In the genomic region with DNA sequence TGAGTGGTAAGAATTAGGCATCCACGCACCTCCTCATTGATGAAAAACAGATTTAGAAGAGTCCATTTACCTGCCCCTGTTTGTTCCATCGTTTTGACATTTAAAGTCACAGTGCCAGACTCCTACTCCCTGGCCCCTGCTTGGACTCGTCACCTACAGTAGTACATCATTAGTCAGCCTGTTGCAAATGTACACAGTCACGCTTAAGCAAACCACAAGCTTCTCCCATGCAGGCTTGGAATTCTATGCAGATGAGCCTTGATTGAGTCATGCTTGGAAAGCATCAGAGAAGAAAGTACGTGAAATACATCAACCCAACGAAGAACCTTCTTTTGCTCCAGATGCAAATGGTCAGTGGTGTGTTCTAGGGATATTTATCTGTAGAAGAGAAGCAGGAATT, we compare ENCODE assay signal across 27 mouse cellular contexts.
DNase-seq lines count a peak whose midpoint lies in the region; ATAC-seq and TF ChIP-seq lines count a peak whose summit lies in the region.
"Had no signal": no experiment of that assay in that cellular context is flagged by ENCODE, and none has a peak within 500 bp of the region (broad histone marks: within the 10 kb centered on the region; RNA-seq: fewer than 3 reads in every experiment).

No protein-coding gene starts in this region.

- H3K4me2 ChIP-seq in hindbrain, postnatal 0 days (ENCODE audit: low read depth, low read length), result no peak overlapping the region
- no peak overlapping the region for H3K4me2 ChIP-seq in hindbrain, embryonic 12.5 days (replicated peaks)
- no peak overlapping the region for H3K4me2 ChIP-seq in neural tube, embryonic 12.5 days (replicated peaks)
- no peak overlapping the region for H3K4me2 ChIP-seq in heart, embryonic 11.5 days
- H3K4me2 ChIP-seq: heart, embryonic 13.5 days; limb, embryonic 13.5 days; liver, embryonic 11.5 days; lung, embryonic 15.5 days; midbrain, embryonic 15.5 days; neural tube, embryonic 13.5 days had no signal

- DNase-seq in hindbrain, postnatal 0 days (ENCODE audit: low spot score), result no peak
- no peak for DNase-seq in neural tube, embryonic 10.5 days (ENCODE audit: extremely low spot score, low spot score)
- DNase-seq in retina, postnatal 1 day, result no peak
- DNase-seq: adrenal gland, adult 2 months; adrenal gland, postnatal 36 days; cerebellum, adult 18-20 months; cerebellum, postnatal 10 days; gastrocnemius, postnatal 25 days; heart, adult 2 months; heart, postnatal 10 days; thymus, adult 2 months; thymus, postnatal 36 days had no signal

- H3K27ac ChIP-seq in hindbrain, postnatal 0 days, result 0 out of 2 replicates have a peak overlapping the region, but pooled peaks have one; percentile 3
- no peak overlapping the region for H3K27ac ChIP-seq in hindbrain, embryonic 12.5 days
- no peak overlapping the region for H3K27ac ChIP-seq in neural tube, embryonic 12.5 days
- peak overlapping the region; percentile 89 for H3K27ac ChIP-seq in embryonic fibroblast, embryonic 13.5 days (ENCODE audit: insufficient read depth, low read length)
- no peak overlapping the region for H3K27ac ChIP-seq in heart, embryonic 11.5 days (ENCODE audit: low read depth, low read length)
- H3K27ac ChIP-seq: heart, adult 2 months; heart, embryonic 13.5 days; layer of hippocampus, adult 2 months; limb, embryonic 13.5 days; lung, embryonic 15.5 days; midbrain, embryonic 10.5 days; midbrain, embryonic 15.5 days; neural tube, embryonic 13.5 days had no signal

- TF ChIP-seq POLR2A in embryonic fibroblast, embryonic 13.5 days (IDR thresholded peaks at IDR 0.05; ENCODE audit: low read depth, low read length), result no peak; the same call in 1 of the 2 replicates

- no peak overlapping the region for H3K4me3 ChIP-seq in hindbrain, postnatal 0 days (ENCODE audit: low read length)
- H3K4me3 ChIP-seq in hindbrain, embryonic 12.5 days, result no peak overlapping the region
- H3K4me3 ChIP-seq in neural tube, embryonic 12.5 days, result no peak overlapping the region
- H3K4me3 ChIP-seq in embryonic fibroblast, embryonic 13.5 days (ENCODE audit: insufficient read depth, low read length), result no peak overlapping the region
- H3K4me3 ChIP-seq in heart, embryonic 11.5 days (ENCODE audit: low read depth, low read length), result no peak overlapping the region
- H3K4me3 ChIP-seq: heart, adult 2 months; heart, embryonic 13.5 days; layer of hippocampus, adult 2 months; limb, embryonic 13.5 days; lung, embryonic 15.5 days; midbrain, embryonic 10.5 days; midbrain, embryonic 15.5 days; neural tube, embryonic 13.5 days had no signal

- H3K36me3 ChIP-seq in hindbrain, postnatal 0 days (ENCODE audit: insufficient read depth, low read length), result no peaks in the 10 kb centered on the region
- H3K36me3 ChIP-seq in hindbrain, embryonic 12.5 days, result no peaks in the 10 kb centered on the region
- H3K36me3 ChIP-seq in neural tube, embryonic 12.5 days, result no peaks in the 10 kb centered on the region
- no peaks in the 10 kb centered on the region for H3K36me3 ChIP-seq in heart, embryonic 11.5 days (ENCODE audit: control insufficient read depth, insufficient read depth, low read length)
- H3K36me3 ChIP-seq: heart, embryonic 13.5 days; limb, embryonic 13.5 days; lung, embryonic 15.5 days; midbrain, embryonic 10.5 days; midbrain, embryonic 15.5 days; neural tube, embryonic 13.5 days had no signal

- ATAC-seq in hindbrain, postnatal 0 days, result no peak
- ATAC-seq in hindbrain, embryonic 12.5 days (ENCODE audit: low FRiP score), result no peak
- 0 out of 2 replicates have a peak, but pooled peaks have one; percentile 53 for ATAC-seq in neural tube, embryonic 12.5 days (ENCODE audit: low FRiP score, low read depth)
- ATAC-seq in heart, embryonic 11.5 days (replicated peaks; ENCODE audit: insufficient number of reproducible peaks, low FRiP score, low TSS enrichment), result no peak
- ATAC-seq: activated CD4-positive, CD25-positive, alpha-beta regulatory T cell, adult 4 months; forebrain, embryonic 14.5 days; intestine, postnatal 0 days; midbrain, embryonic 15.5 days had no signal

- TF ChIP-seq CTCF in hindbrain, postnatal 0 days (IDR thresholded peaks at IDR 0.05; ENCODE audit: low read depth), result no peak
- no peak for TF ChIP-seq CTCF in embryonic fibroblast, embryonic 13.5 days (IDR thresholded peaks at IDR 0.05; ENCODE audit: borderline replicate concordance, insufficient read depth, low read length)

- no peaks in the 10 kb centered on the region for H3K9me3 ChIP-seq in hindbrain, postnatal 0 days (ENCODE audit: low read length)
- H3K9me3 ChIP-seq in hindbrain, embryonic 12.5 days (replicated peaks), result no peaks in the 10 kb centered on the region
- H3K9me3 ChIP-seq in neural tube, embryonic 12.5 days, result no peaks in the 10 kb centered on the region
- no peaks in the 10 kb centered on the region for H3K9me3 ChIP-seq in heart, embryonic 11.5 days (replicated peaks; ENCODE audit: control insufficient read depth, low read length)
- H3K9me3 ChIP-seq: lung, embryonic 15.5 days; midbrain, embryonic 10.5 days; midbrain, embryonic 15.5 days; neural tube, embryonic 13.5 days had no signal

- H3K9ac ChIP-seq in hindbrain, postnatal 0 days (replicated peaks; ENCODE audit: low read length), result no peak overlapping the region
- no peak overlapping the region for H3K9ac ChIP-seq in hindbrain, embryonic 12.5 days
- no peak overlapping the region for H3K9ac ChIP-seq in neural tube, embryonic 12.5 days
- no peak overlapping the region for H3K9ac ChIP-seq in heart, embryonic 11.5 days (ENCODE audit: low read depth, low read length)
- H3K9ac ChIP-seq: heart, embryonic 13.5 days; limb, embryonic 13.5 days; lung, embryonic 15.5 days; midbrain, embryonic 15.5 days; neural tube, embryonic 13.5 days had no signal

- H3K27me3 ChIP-seq in hindbrain, postnatal 0 days (ENCODE audit: insufficient read depth, low read length), result no peaks in the 10 kb centered on the region
- no peaks in the 10 kb centered on the region for H3K27me3 ChIP-seq in hindbrain, embryonic 12.5 days
- no peaks in the 10 kb centered on the region for H3K27me3 ChIP-seq in neural tube, embryonic 12.5 days (replicated peaks)
- no peaks in the 10 kb centered on the region for H3K27me3 ChIP-seq in heart, embryonic 11.5 days (ENCODE audit: control insufficient read depth, insufficient read depth, low read length)
- H3K27me3 ChIP-seq: heart, embryonic 13.5 days; limb, embryonic 13.5 days; lung, embryonic 15.5 days; midbrain, embryonic 15.5 days; neural tube, embryonic 13.5 days had no signal

- WGBS in hindbrain, postnatal 0 days, result 89% methylated on average over 6 of the region's 6 CpGs
- WGBS in hindbrain, embryonic 12.5 days, result 89% methylated on average over 6 of the region's 6 CpGs
- 89% methylated on average over 6 of the region's 6 CpGs for WGBS in neural tube, embryonic 12.5 days
- 84% methylated on average over 6 of the region's 6 CpGs for WGBS in heart, embryonic 11.5 days (ENCODE audit: insufficient replicate concordance)

- H3K4me1 ChIP-seq in hindbrain, postnatal 0 days (ENCODE audit: insufficient read depth, low read length), result no peaks in the 10 kb centered on the region
- peaks cover 7% of the 10 kb centered on the region; the same call in 1 of the 2 replicates for H3K4me1 ChIP-seq in hindbrain, embryonic 12.5 days
- no peaks in the 10 kb centered on the region for H3K4me1 ChIP-seq in neural tube, embryonic 12.5 days
- peaks cover 8% of the 10 kb centered on the region; the same call in 1 of the 2 replicates for H3K4me1 ChIP-seq in embryonic fibroblast, embryonic 13.5 days (ENCODE audit: control insufficient read depth, insufficient read depth, low read length)
- no peaks in the 10 kb centered on the region for H3K4me1 ChIP-seq in heart, embryonic 11.5 days (ENCODE audit: control insufficient read depth, insufficient read depth, low read length)
- H3K4me1 ChIP-seq: limb, embryonic 13.5 days; lung, embryonic 15.5 days; midbrain, embryonic 10.5 days; neural tube, embryonic 13.5 days had no signal

Comparison
In these comparisons a context has a peak if more than half of its experiments do, and no peak if none do; other contexts are left out.
1. H3K27ac ChIP-seq: peak in hindbrain, postnatal 0 days (single experiment) and embryonic fibroblast, embryonic 13.5 days (single experiment); none in hindbrain, embryonic 12.5 days (single experiment), neural tube, embryonic 12.5 days (single experiment) and heart, embryonic 11.5 days (single experiment).